Mouse (Mus musculus) gastrocnemius, postnatal 14 days (tissue): ENCODE measurements around the gene Slc35b4. TPM values are rescaled to one million over a fixed set of nuclear protein-coding genes. Genes with fewer than 3 reads are reported as not detected.

Experiments
- DNase-seq: peaks from one replicate; pipeline ENCODE4 v3.0.0; 2021; ENCODE audit warnings: mixed read lengths
- intact Hi-C: fragments of 180-260 bp; cut with DNase I; formaldehyde crosslinking; loops from one replicate; pipeline ENCODE4 v1.15.1; 2025; ENCODE audit warnings: low total_unique reads
- total RNA-seq, 2 experiments: library from RNA; stranded (reverse); gene quantifications; 2 replicates each; pipeline ENCODE4 v1.2.3; 2021

Slc35b4 gene
- total RNA-seq, 2 experiments from 2014 or later = 7.0 to 10.6 TPM

- DNase-seq = no peak
- intact Hi-C loops = no loop called here
Measured at GRCm38 (mm10) chr6:34173251-34173650, 3.7 kb downstream of the Slc35b4 start.

- intact Hi-C loops = no loop called here
- DNase-seq = no peak
Measured at GRCm38 (mm10) chr6:34171748-34172457, 5.0 kb downstream of the Slc35b4 start.

GRCm38 (mm10) chr6:34170844-34171494 is 5.9 kb downstream of the Slc35b4 start:
- DNase-seq = no peak
- intact Hi-C loops = no loop called here

GRCm38 (mm10) chr6:34168834-34169233 is 8.1 kb downstream of the Slc35b4 start:
- intact Hi-C loops = no loop called here
- DNase-seq = no peak

GRCm38 (mm10) chr6:34163014-34163413 is 13.9 kb downstream of the Slc35b4 start:
- DNase-seq = no peak
- intact Hi-C loops = no loop called here

- intact Hi-C loops = no loop called here
Measured at GRCm38 (mm10) chr6:34162607-34163006, 14.3 kb downstream of the Slc35b4 start.

GRCm38 (mm10) chr6:34161511-34161910 is 15.4 kb downstream of the Slc35b4 start:
- intact Hi-C loops = no loop called here
- DNase-seq = no peak

More at GRCm38 (mm10) chr6:34162607-34163006, 14.3 kb downstream of the Slc35b4 start:
- DNase-seq = no peak

- no peak for DNase-seq
- intact Hi-C loops = no loop called here
Measured at GRCm38 (mm10) chr6:34160816-34161310, 16.0 kb downstream of the Slc35b4 start.

- no peak for DNase-seq
- intact Hi-C loops = no loop called here
Measured at GRCm38 (mm10) chr6:34159998-34160815, 16.7 kb downstream of the Slc35b4 start.

- DNase-seq = no peak
- intact Hi-C loops = no loop called here
Measured at GRCm38 (mm10) chr6:34156841-34157748, 19.8 kb downstream of the Slc35b4 start.

- DNase-seq = no peak
- intact Hi-C loops = no loop called here
Measured at GRCm38 (mm10) chr6:34156057-34156456, 20.9 kb downstream of the Slc35b4 start.

- DNase-seq = no peak
- intact Hi-C loops = no loop called here
Measured at GRCm38 (mm10) chr6:34155137-34155804, 21.6 kb downstream of the Slc35b4 start.

- intact Hi-C loops = no loop called here
- DNase-seq = no peak
Measured at GRCm38 (mm10) chr6:34154202-34154601, 22.7 kb downstream of the Slc35b4 start.

GRCm38 (mm10) chr6:34153069-34154052 is 23.6 kb downstream of the Slc35b4 start:
- intact Hi-C loops = no loop called here
- no peak for DNase-seq

GRCm38 (mm10) chr6:34149821-34150220 is 27.1 kb downstream of the Slc35b4 start:
- no peak for DNase-seq
- intact Hi-C loops = no loop called here

GRCm38 (mm10) chr6:34149066-34149465 is 27.8 kb downstream of the Slc35b4 start:
- intact Hi-C loops = no loop called here
- no peak for DNase-seq

GRCm38 (mm10) chr6:34148639-34149038 is 28.3 kb downstream of the Slc35b4 start:
- DNase-seq = no peak
- intact Hi-C loops = no loop called here
